Mouse (Mus musculus): ENCODE data around the gene Prkn.

DNA sequence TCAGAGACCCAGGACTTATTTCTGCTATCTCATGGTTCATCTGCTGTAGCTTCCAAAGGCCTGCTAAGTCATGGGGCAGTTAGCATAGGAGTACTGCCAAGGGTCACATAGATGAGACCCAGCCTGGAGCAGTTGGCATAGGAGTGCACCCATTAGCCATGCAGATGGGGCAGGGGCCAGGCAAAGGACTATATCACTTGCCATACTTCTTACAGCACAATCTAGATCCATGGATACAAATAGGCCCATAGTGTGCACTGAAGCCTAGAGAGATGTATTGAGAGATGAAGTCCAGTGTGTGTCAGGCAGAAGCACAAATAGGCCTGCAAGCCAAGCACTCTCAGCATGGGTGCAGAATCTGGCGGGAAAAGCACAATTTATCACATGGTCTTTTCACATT, 802.1 kb downstream of the Prkn start:
- TF ChIP-seq CTCF (IDR thresholded peaks at IDR 0.05; ENCODE audit: low read depth, low read length), result no peak
- no peak for TF ChIP-seq GATA1 (IDR thresholded peaks at IDR 0.05; ENCODE audit: borderline replicate concordance, low read length)
- no peak for TF ChIP-seq TAL1 (conservative IDR thresholded peaks at IDR 0.05; ENCODE audit: low read depth, low read length)
- no peak for TF ChIP-seq POLR2AphosphoS5 (IDR thresholded peaks at IDR 0.05; ENCODE audit: insufficient replicate concordance, low read depth, low read length)
- TF ChIP-seq GATA2 (IDR thresholded peaks at IDR 0.05; ENCODE audit: borderline replicate concordance, low read depth, low read length), result no peak

All from G1E (cell line).